Mouse (Mus musculus): ENCODE results near the gene Kcne4.
A peak's percentile ranks its signal among the peaks of the same experiment; 100 is the strongest.
"Not testable (repeated sequence)": the region's sequence is repeated elsewhere in the genome, so short reads cannot be mapped to it uniquely, and the experiment has no call there.

Kcne4 gene

GRCm38 (mm10) chr1:78816639-78817038 is at the start of gene Kcne4:
Gene Kcne4 (plus strand): TSS chr1:78816758.
- DNase-seq (ENCODE audit: extremely low spot score, low read depth, low spot score), result no peak

- DNase-seq (ENCODE audit: extremely low spot score, low read depth, low spot score), result no peak
Measured at GRCm38 (mm10) chr1:78781899-78782298, 34.7 kb upstream of the Kcne4 start.

- DNase-seq (ENCODE audit: extremely low spot score, low read depth, low spot score), result not testable (repeated sequence)
Measured at GRCm38 (mm10) chr1:78784936-78785335, 31.6 kb upstream of the Kcne4 start.

GRCm38 (mm10) chr1:78789744-78790143 is 26.8 kb upstream of the Kcne4 start:
- DNase-seq (ENCODE audit: extremely low spot score, low read depth, low spot score), result no peak

- no peak for DNase-seq (ENCODE audit: extremely low spot score, low read depth, low spot score)
Measured at GRCm38 (mm10) chr1:78807428-78807827, 9.1 kb upstream of the Kcne4 start.

GRCm38 (mm10) chr1:78809819-78810218 is 6.7 kb upstream of the Kcne4 start:
- no peak for DNase-seq (ENCODE audit: extremely low spot score, low read depth, low spot score)

GRCm38 (mm10) chr1:78810904-78811303 is 5.7 kb upstream of the Kcne4 start:
- DNase-seq (ENCODE audit: extremely low spot score, low read depth, low spot score), result no peak

- no peak for DNase-seq (ENCODE audit: extremely low spot score, low read depth, low spot score)
Measured at GRCm38 (mm10) chr1:78811975-78812490, 4.5 kb upstream of the Kcne4 start.

GRCm38 (mm10) chr1:78817756-78818155 is 1.2 kb downstream of the Kcne4 start:
- no peak for DNase-seq (ENCODE audit: extremely low spot score, low read depth, low spot score)

- no peak for DNase-seq (ENCODE audit: extremely low spot score, low read depth, low spot score)
Measured at GRCm38 (mm10) chr1:78818630-78819526, 2.3 kb downstream of the Kcne4 start.

- DNase-seq (ENCODE audit: extremely low spot score, low read depth, low spot score), result no peak
Measured at GRCm38 (mm10) chr1:78819592-78819991, 3.0 kb downstream of the Kcne4 start.

- DNase-seq (ENCODE audit: extremely low spot score, low read depth, low spot score), result no peak
Measured at GRCm38 (mm10) chr1:78820176-78820575, 3.6 kb downstream of the Kcne4 start.

GRCm38 (mm10) chr1:78821111-78821510 is 4.6 kb downstream of the Kcne4 start:
- no peak for DNase-seq (ENCODE audit: extremely low spot score, low read depth, low spot score)

- no peak for DNase-seq (ENCODE audit: extremely low spot score, low read depth, low spot score)
Measured at GRCm38 (mm10) chr1:78821733-78822430, 5.3 kb downstream of the Kcne4 start.

GRCm38 (mm10) chr1:78825246-78825645 is 8.7 kb downstream of the Kcne4 start:
- DNase-seq (ENCODE audit: extremely low spot score, low read depth, low spot score), result no peak

- DNase-seq (ENCODE audit: extremely low spot score, low read depth, low spot score), result no peak
Measured at GRCm38 (mm10) chr1:78838468-78838867, 21.9 kb downstream of the Kcne4 start.

- DNase-seq (ENCODE audit: extremely low spot score, low read depth, low spot score), result peak; percentile 33
Measured at GRCm38 (mm10) chr1:78840769-78841168, 24.2 kb downstream of the Kcne4 start.

GRCm38 (mm10) chr1:78845661-78846060 is 29.1 kb downstream of the Kcne4 start:
- DNase-seq (ENCODE audit: extremely low spot score, low read depth, low spot score), result no peak

GRCm38 (mm10) chr1:78846471-78846870 is 29.9 kb downstream of the Kcne4 start:
- no peak for DNase-seq (ENCODE audit: extremely low spot score, low read depth, low spot score)

- DNase-seq (ENCODE audit: extremely low spot score, low read depth, low spot score), result no peak
Measured at GRCm38 (mm10) chr1:78852408-78853093, 36.0 kb downstream of the Kcne4 start.

- DNase-seq (ENCODE audit: extremely low spot score, low read depth, low spot score), result no peak
Measured at GRCm38 (mm10) chr1:78853094-78853445, 36.5 kb downstream of the Kcne4 start.

All from hindlimb bud, embryonic 11.5 days (tissue).